23 mouse cellular contexts compared by ENCODE assay signal in the genomic region with DNA sequence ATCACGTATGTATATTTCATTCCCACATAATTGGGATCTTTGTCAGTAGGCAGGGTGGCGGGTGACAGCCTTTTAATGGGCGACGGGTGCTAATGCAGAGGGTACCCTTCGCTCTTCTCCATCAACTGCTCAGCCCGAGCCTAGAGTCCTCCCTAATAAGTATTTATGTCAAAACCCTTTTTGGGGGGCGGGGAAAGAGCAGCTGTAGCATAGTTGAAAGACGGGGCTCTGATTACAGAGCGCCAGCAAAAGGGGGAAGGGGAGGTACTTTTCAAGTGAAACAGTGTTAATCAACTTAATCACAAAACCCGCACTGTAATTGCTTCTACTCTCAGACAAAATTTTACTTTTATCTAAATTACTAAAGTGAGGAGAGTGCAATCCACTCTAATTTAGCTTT.
DNase-seq lines count a peak whose midpoint lies in the region; ATAC-seq and TF ChIP-seq lines count a peak whose summit lies in the region.
"Had no signal": no experiment of that assay in that cellular context is flagged by ENCODE, and none has a peak within 500 bp of the region (broad histone marks: within the 10 kb centered on the region; RNA-seq: fewer than 3 reads in every experiment).

No protein-coding gene starts in this region.

- DNase-seq in embryonic facial prominence, embryonic 14.5 days (ENCODE audit: low spot score): peak; percentile 12
- no peak for DNase-seq in embryonic facial prominence, embryonic 10.5 days (ENCODE audit: low spot score)
- peak; percentile 2 for DNase-seq in midbrain, embryonic 14.5 days
- DNase-seq in midbrain, postnatal 0 days (ENCODE audit: low spot score): no peak
- DNase-seq in heart, embryonic 10.5 days (ENCODE audit: low spot score): no peak
- no peak for DNase-seq in testis, postnatal 10 days (ENCODE audit: low spot score)
- DNase-seq: adrenal gland, adult 8-10 months; adrenal gland, postnatal 25 days; cerebellum, adult 2 months; cerebellum, adult 9-11 months; cerebellum, postnatal 25 days; gastrocnemius, postnatal 25 days; heart, adult 18-20 months; heart, postnatal 14 days; heart, postnatal 4 days had no signal

- no peak overlapping the region for H3K4me3 ChIP-seq in embryonic facial prominence, embryonic 14.5 days (ENCODE audit: low read depth, low read length)
- H3K4me3 ChIP-seq in embryonic facial prominence, embryonic 10.5 days: no peak overlapping the region
- no peak overlapping the region for H3K4me3 ChIP-seq in midbrain, embryonic 14.5 days (replicated peaks; ENCODE audit: low read depth, low read length)
- H3K4me3 ChIP-seq in midbrain, postnatal 0 days (ENCODE audit: low read depth, low read length): no peak overlapping the region
- H3K4me3 ChIP-seq in forebrain, embryonic 15.5 days: no peak overlapping the region
- H3K4me3 ChIP-seq in heart, embryonic 10.5 days: no peak overlapping the region
- H3K4me3 ChIP-seq: embryonic facial prominence, embryonic 13.5 days; heart, embryonic 13.5 days had no signal

- no peaks in the 10 kb centered on the region for H3K4me1 ChIP-seq in embryonic facial prominence, embryonic 14.5 days (ENCODE audit: control insufficient read depth, insufficient read depth, low read length)
- no peaks in the 10 kb centered on the region for H3K4me1 ChIP-seq in embryonic facial prominence, embryonic 10.5 days
- H3K4me1 ChIP-seq in midbrain, embryonic 14.5 days (ENCODE audit: control insufficient read depth, insufficient read depth, low read length): 0 out of 2 replicates have a peak, but pooled peaks cover 4% of the 10 kb centered on the region
- H3K4me1 ChIP-seq in midbrain, postnatal 0 days (ENCODE audit: insufficient read depth, low read length): no peaks in the 10 kb centered on the region
- H3K4me1 ChIP-seq in forebrain, embryonic 15.5 days: peaks cover 23% of the 10 kb centered on the region
- peaks cover 6% of the 10 kb centered on the region for H3K4me1 ChIP-seq in heart, embryonic 10.5 days

- no peak for ATAC-seq in embryonic facial prominence, embryonic 14.5 days (ENCODE audit: low read depth)
- ATAC-seq in midbrain, embryonic 14.5 days (ENCODE audit: low FRiP score, low TSS enrichment): no peak
- ATAC-seq in midbrain, postnatal 0 days (ENCODE audit: low FRiP score): no peak
- ATAC-seq in forebrain, embryonic 15.5 days (replicated peaks): peak; percentile 78
- ATAC-seq: activated CD4-positive, CD25-positive, alpha-beta regulatory T cell, adult 4 months; hindbrain, postnatal 0 days; inflammation-experienced regulatory T-cells, adult 6 months; intestine, embryonic 16.5 days had no signal

- no peak overlapping the region for H3K27ac ChIP-seq in embryonic facial prominence, embryonic 14.5 days (replicated peaks; ENCODE audit: low read depth, low read length)
- no peak overlapping the region for H3K27ac ChIP-seq in embryonic facial prominence, embryonic 10.5 days (replicated peaks)
- H3K27ac ChIP-seq in midbrain, embryonic 14.5 days (replicated peaks; ENCODE audit: low read depth, low read length): no peak overlapping the region
- no peak overlapping the region for H3K27ac ChIP-seq in midbrain, postnatal 0 days (ENCODE audit: low read depth, low read length)
- H3K27ac ChIP-seq in forebrain, embryonic 15.5 days (replicated peaks): no peak overlapping the region
- no peak overlapping the region for H3K27ac ChIP-seq in heart, embryonic 10.5 days
- H3K27ac ChIP-seq: embryonic facial prominence, embryonic 13.5 days; heart, embryonic 13.5 days; hindbrain, embryonic 14.5 days; hindbrain, postnatal 0 days had no signal

- no peak overlapping the region for H3K9ac ChIP-seq in embryonic facial prominence, embryonic 14.5 days (ENCODE audit: low read depth, low read length)
- no peak overlapping the region for H3K9ac ChIP-seq in midbrain, embryonic 14.5 days (replicated peaks; ENCODE audit: low read length)
- H3K9ac ChIP-seq in midbrain, postnatal 0 days (replicated peaks; ENCODE audit: low read length, poor library complexity, severe bottlenecking): no peak overlapping the region
- H3K9ac ChIP-seq in forebrain, embryonic 15.5 days (replicated peaks): no peak overlapping the region
- H3K9ac ChIP-seq: embryonic facial prominence, embryonic 13.5 days; heart, embryonic 13.5 days; hindbrain, embryonic 14.5 days had no signal

- H3K4me2 ChIP-seq in embryonic facial prominence, embryonic 14.5 days (ENCODE audit: low read depth, low read length): no peak overlapping the region
- no peak overlapping the region for H3K4me2 ChIP-seq in midbrain, embryonic 14.5 days (ENCODE audit: low read length)
- H3K4me2 ChIP-seq in midbrain, postnatal 0 days (ENCODE audit: low read depth, low read length, poor library complexity, severe bottlenecking): no peak overlapping the region
- H3K4me2 ChIP-seq in forebrain, embryonic 15.5 days (replicated peaks): no peak overlapping the region
- H3K4me2 ChIP-seq: embryonic facial prominence, embryonic 13.5 days; heart, embryonic 13.5 days; hindbrain, embryonic 14.5 days had no signal

- H3K36me3 ChIP-seq in embryonic facial prominence, embryonic 14.5 days (ENCODE audit: control insufficient read depth, insufficient read depth, low read length): no peaks in the 10 kb centered on the region
- no peaks in the 10 kb centered on the region for H3K36me3 ChIP-seq in embryonic facial prominence, embryonic 10.5 days (replicated peaks)
- no peaks in the 10 kb centered on the region for H3K36me3 ChIP-seq in midbrain, embryonic 14.5 days (ENCODE audit: control insufficient read depth, insufficient read depth, low read length)
- H3K36me3 ChIP-seq in midbrain, postnatal 0 days (ENCODE audit: insufficient read depth, low read length): no peaks in the 10 kb centered on the region
- no peaks in the 10 kb centered on the region for H3K36me3 ChIP-seq in forebrain, embryonic 15.5 days
- no peaks in the 10 kb centered on the region for H3K36me3 ChIP-seq in heart, embryonic 10.5 days
- H3K36me3 ChIP-seq: embryonic facial prominence, embryonic 13.5 days; heart, embryonic 13.5 days had no signal

- 70% methylated on average over 10 of the region's 10 CpGs for WGBS in embryonic facial prominence, embryonic 14.5 days
- 86% methylated on average over 10 of the region's 10 CpGs for WGBS in embryonic facial prominence, embryonic 10.5 days
- 83% methylated on average over 10 of the region's 10 CpGs for WGBS in midbrain, embryonic 14.5 days
- 75% methylated on average over 10 of the region's 10 CpGs for WGBS in midbrain, postnatal 0 days
- 43% methylated on average over 10 of the region's 10 CpGs for WGBS in forebrain, embryonic 15.5 days
- 83% methylated on average over 10 of the region's 10 CpGs for WGBS in heart, embryonic 10.5 days

- no peaks in the 10 kb centered on the region for H3K27me3 ChIP-seq in embryonic facial prominence, embryonic 14.5 days (replicated peaks; ENCODE audit: control insufficient read depth, insufficient read depth, low read length)
- H3K27me3 ChIP-seq in embryonic facial prominence, embryonic 10.5 days (replicated peaks; ENCODE audit: low read depth, poor library complexity, severe bottlenecking): no peaks in the 10 kb centered on the region
- no peaks in the 10 kb centered on the region for H3K27me3 ChIP-seq in midbrain, embryonic 14.5 days (ENCODE audit: control insufficient read depth, insufficient read depth, low read length)
- H3K27me3 ChIP-seq in midbrain, postnatal 0 days (ENCODE audit: insufficient read depth, low read length): no peaks in the 10 kb centered on the region
- H3K27me3 ChIP-seq in forebrain, embryonic 15.5 days: peaks cover 8% of the 10 kb centered on the region; the same call in 1 of the 2 replicates
- no peaks in the 10 kb centered on the region for H3K27me3 ChIP-seq in heart, embryonic 10.5 days (ENCODE audit: insufficient read depth, poor library complexity, severe bottlenecking)
- H3K27me3 ChIP-seq: heart, embryonic 13.5 days had no signal

- TF ChIP-seq CTCF in midbrain, postnatal 0 days (IDR thresholded peaks at IDR 0.05): no peak

- no peaks in the 10 kb centered on the region for H3K9me3 ChIP-seq in embryonic facial prominence, embryonic 14.5 days (ENCODE audit: control insufficient read depth, low read length)
- no peaks in the 10 kb centered on the region for H3K9me3 ChIP-seq in embryonic facial prominence, embryonic 10.5 days
- no peaks in the 10 kb centered on the region for H3K9me3 ChIP-seq in midbrain, embryonic 14.5 days (ENCODE audit: control insufficient read depth, low read length)
- no peaks in the 10 kb centered on the region for H3K9me3 ChIP-seq in midbrain, postnatal 0 days (ENCODE audit: low read length)
- H3K9me3 ChIP-seq in forebrain, embryonic 15.5 days: no peaks in the 10 kb centered on the region
- H3K9me3 ChIP-seq in heart, embryonic 10.5 days: no peaks in the 10 kb centered on the region
- H3K9me3 ChIP-seq: embryonic facial prominence, embryonic 13.5 days had no signal

Comparison
In these comparisons a context has a peak if more than half of its experiments do, and no peak if none do; other contexts are left out.
1. DNase-seq: peak in embryonic facial prominence, embryonic 14.5 days (single experiment) and midbrain, embryonic 14.5 days (single experiment); none in embryonic facial prominence, embryonic 10.5 days (single experiment), midbrain, postnatal 0 days (single experiment), heart, embryonic 10.5 days (single experiment) and testis, postnatal 10 days (single experiment).